Mouse (Mus musculus): ENCODE results near the gene Acvr2b.

GRCm38 (mm10) chr9:119353926-119354325 is 48.0 kb upstream of the Acvr2b start:
- TF ChIP-seq POLR2A (IDR thresholded peaks at IDR 0.05; ENCODE audit: low read depth, low read length) (no peak), CTCF (IDR thresholded peaks at IDR 0.05; ENCODE audit: extremely low read depth, insufficient read depth, insufficient read length, insufficient replicate concordance) (no peak)

Data from spleen, adult 2 months (tissue).